Mouse (Mus musculus) spleen, postnatal 36 days (tissue): ENCODE measurements around the gene Usp38.
"Not testable (repeated sequence)": the region's sequence is repeated elsewhere in the genome, so short reads cannot be mapped to it uniquely, and the experiment has no call there.

Source experiments
- DNase-seq, 2 experiments: peaks; one replicate each; pipeline ENCODE4 v3.0.0; 2022; ENCODE audit warnings: low spot score in 2 of 2, mixed read lengths in 1 of 2

Gene Usp38

DNA sequence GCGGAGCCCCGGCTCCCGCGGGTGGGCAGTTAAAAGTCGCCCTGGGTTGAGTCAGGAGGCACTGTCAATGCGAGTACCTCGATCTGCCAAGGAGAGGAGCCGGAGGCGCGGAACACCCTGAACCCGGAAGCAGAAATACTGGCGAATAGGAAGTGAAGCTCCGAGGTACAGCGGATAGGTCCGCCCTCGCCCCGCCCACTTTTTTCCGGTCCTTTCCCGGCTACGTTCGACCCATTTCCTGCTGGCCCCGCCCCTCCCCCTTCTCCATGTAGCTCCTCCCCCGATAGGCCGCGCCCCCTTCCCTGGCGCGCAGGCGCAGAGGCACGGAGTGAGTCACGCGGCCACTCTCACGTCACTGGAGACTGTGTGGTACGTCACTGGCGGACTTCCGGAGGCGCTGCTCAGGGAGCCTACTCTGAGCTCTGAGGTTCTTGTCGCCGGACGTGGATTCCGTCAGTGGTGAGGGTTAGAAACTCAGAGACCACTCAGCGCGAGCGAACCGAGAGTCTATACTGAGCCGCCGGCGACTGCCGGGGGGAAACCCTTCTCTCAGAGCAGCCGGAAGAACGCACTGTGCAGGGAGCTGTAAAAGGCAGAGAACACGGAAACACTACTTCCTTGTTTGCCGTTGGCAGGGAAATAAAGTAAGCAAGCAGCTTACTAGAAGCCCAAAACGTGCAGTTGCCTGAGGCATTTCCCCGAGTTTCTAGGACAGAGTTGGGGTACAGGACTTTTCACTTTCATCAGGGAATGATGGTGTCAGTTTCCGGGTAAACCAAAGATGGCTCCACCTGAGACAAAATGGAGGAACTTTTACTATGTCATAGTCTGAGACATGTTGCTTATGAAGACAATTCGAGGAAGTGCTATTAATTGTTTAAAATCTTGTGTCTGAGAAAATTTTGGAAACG, at the start of gene Usp38:
TSS of gene Usp38 (minus strand) at position 140 of the 911 bp plus-strand sequence.
- DNase-seq: peak; percentile 99

DNA sequence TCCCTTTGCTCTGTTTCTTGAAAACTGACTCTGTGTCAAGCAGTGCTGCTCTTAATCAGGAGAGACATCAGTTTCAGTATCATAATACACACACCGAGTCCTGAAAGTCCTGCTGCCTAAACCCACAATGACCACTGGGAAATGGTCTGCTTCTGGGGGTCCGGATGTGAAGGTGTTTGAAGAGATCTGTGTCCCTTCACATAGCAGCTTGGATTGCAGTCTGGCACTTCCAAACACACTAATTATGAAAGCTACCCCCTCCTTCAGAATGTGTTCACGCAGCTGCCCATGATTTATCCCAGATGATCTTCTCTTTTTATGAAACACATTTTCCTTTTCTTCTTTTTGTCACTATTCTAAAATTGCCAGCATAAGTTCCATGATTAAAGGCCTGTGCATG, 47.8 kb upstream of the Usp38 start:
- DNase-seq: no peak

DNA sequence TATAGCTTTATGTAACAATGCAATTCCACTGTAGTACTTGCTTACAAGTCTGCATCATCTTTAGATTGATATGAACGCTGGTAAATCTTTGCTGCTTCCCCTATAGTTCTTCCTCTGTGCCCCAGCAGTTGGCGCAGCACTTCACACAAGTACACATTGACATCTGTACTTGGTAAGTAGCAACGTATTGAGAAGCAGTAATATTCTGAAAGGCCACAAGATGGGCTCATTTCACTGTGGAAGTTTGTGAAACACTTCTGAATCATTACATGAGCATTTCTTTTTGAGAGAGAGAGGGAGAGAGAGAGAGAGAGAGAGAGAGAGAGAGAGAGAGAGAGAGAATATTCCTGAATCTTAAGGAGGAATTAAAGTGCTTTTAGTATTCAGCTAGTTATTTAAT, 47.2 kb upstream of the Usp38 start:
- peak in 1 of 2 experiments; percentile 15 for DNase-seq

DNA sequence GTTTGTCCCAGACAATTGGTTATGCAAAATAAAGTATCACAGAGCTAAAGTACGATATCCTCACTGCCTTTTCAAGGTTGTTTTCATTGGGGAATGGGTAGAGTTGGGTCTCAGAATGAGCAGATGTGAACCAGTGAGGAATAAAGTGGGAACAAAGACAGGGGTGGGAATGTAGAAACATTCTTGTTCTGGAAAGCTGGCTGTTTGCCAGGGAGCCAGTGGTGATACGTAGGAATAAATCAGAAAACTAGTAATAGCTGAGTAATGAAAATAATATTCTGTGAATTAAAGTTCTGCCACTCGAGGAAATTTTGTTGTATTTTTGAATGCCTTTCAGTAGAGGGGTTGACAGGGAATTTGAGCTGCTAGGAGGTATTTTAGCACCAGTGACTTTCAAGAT, 29.5 kb upstream of the Usp38 start:
- no peak for DNase-seq

- DNase-seq: no peak
Observed at GRCm38 (mm10) chr8:81027991-81028390, 13.3 kb upstream of the Usp38 start.

DNA sequence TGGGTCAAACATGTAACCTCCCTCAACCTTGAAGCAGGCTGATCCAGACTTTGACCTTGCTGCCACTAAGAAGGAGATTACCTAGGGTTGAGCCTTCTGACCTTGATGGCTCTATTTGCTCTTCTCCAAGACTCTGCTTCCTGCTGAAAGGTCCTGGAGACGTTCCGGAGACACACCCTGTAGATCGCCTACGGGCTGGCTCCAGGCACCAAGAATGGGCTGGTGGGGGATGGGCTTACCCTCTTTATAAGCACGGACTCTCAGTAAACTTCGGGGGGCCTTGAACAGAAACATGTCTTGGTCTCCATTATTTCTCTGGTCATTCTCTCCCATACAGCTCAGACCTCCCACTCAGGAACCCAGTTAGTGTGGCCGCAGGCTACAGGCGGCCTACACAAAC, 2.8 kb upstream of the Usp38 start:
- DNase-seq: not testable (repeated sequence)

GRCm38 (mm10) chr8:81013811-81014530, 757 bp downstream of the Usp38 start:
- DNase-seq: peak; percentile 3

- no peak for DNase-seq
Observed at GRCm38 (mm10) chr8:81012699-81013098, 2.0 kb downstream of the Usp38 start.

GRCm38 (mm10) chr8:81012031-81012560, 2.6 kb downstream of the Usp38 start:
- no peak for DNase-seq

GRCm38 (mm10) chr8:81010386-81010785, 4.3 kb downstream of the Usp38 start:
- DNase-seq: peak; percentile 15 to 19

DNA sequence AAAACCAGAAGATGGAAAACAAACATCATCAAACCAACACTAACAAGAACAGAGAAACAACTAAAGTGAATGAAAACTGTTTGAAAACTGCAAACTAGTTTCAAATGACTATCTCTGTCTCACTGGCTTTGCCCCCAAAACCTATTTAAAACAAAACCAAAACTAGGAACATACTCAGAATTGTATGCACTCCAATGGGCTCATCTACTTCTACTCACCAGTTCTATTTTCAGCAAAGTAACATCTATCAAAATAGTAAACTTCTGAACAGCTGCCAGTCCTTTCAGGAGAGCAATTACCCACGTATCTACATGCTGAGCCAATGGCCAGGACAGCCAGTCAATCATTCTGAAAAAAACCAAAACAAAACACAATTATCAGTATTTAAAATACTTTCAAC, 9.6 kb downstream of the Usp38 start:
- no peak for DNase-seq

DNA sequence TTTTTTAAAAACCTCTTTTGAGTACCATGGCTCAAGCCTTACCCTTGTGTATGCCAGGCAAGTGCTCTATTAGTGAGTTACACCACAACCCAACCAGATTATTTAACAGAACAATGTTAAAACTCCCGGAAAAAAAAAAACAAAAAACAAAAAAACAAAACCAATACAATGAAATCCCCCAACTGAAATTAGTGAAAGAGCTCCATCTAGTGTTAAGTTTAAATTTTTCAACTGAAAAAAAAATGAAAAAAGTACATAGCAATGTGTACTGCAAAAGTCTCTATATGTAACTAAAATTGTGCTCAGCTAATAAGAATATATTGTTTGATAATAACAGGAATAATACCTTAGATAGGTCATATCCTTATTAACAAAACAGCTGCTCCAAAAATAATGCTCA, 18.1 kb downstream of the Usp38 start:
- DNase-seq: no peak

DNA sequence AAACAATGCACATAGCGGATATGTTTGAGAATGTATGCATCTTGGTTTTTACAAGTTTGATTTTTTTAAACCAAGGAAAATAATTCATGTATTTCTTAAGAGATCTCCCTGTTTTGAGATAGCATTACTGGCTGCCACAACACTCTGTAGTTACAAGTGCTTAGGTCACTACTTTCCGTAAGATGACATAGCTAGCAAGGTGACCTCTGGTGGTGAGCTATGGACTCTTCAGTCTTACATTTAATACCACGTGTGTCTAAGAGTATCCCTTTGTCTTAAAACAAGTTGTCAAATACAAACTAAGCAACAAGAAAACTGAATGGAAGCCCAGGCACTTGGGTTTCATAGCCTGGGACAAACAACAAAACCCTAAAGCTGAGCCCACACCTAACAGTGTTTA, 22.8 kb downstream of the Usp38 start:
- peak in 1 of 2 experiments; percentile 24 for DNase-seq

DNA sequence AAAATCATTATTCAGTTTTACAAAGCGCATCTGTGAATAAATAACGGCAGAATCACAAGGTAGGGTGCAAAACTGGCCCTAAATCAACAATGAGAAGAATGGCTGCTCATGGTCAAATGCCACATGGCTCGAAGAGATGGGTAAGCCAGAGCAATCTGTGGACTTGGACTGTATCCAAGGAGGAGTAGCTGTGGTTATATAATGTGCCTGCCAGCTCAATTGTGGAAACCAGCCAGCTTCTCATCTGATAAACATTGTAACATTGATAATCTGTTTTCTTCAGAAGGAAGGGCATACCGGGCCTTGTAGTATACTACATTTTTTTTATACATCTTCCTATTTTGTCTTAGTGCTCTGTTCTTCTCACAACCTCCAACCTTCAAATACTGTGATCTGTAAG, 31.9 kb downstream of the Usp38 start:
- no peak for DNase-seq

GRCm38 (mm10) chr8:80981696-80982095, 33.0 kb downstream of the Usp38 start:
- DNase-seq: peak; percentile 79 to 84

DNA sequence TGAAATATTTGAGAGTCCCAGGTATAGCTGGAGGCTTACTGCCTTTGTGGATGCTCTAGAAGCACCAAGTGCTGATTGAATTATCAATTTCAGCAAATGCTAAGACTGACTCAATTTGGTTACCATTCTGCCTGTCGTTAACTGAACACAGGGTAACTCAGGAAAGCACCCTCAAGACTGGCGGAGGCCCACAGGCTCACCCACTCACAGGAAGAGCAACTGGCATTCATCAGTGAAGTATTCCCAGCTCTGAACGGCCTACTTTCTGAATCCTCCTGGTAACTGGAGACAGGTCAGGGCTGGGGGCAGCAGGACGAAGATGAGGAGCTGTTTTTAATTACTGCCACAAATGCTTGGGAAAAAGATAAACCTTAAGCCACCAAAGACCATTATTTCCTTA, 34.7 kb downstream of the Usp38 start:
- DNase-seq: no peak

GRCm38 (mm10) chr8:80977231-80977630, 37.5 kb downstream of the Usp38 start:
- DNase-seq: peak in 1 of 2 experiments; percentile 6

GRCm38 (mm10) chr8:80971150-80971549, 43.6 kb downstream of the Usp38 start:
- DNase-seq: no peak

DNA sequence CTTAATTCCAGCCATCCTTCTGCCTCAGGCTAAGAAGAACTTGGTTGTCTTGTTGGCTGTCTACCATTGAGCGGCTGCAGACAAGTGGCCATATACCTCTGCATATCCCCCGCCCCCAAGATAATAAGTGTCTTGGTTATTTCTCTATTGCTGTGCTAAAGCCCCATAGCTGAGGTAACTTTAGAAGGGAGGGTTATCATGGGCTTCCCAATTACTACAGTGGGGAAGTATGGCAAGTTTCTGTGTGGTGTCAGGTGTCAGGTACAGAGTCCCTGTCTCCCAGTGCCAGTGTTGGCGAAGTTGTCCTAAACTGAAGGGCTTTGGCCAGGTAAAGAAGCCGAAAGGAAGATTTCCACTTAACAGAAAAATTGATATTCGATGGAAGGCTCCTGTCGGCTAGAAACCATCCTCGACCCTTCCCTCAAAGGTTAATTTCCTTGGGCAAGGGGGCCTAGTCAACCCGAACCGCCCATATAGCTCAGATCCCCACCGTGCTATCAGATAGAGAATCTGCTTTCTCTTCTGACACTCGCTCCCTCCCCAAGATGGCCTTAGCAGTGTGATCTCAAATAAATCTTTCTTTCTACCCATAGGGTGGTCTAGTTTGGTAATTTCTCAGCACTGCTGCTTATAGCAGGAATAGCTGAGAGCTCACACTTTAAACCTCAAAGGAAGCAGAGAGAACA, 44.6 kb downstream of the Usp38 start:
- DNase-seq: no peak

GRCm38 (mm10) chr8:80969423-80969822, 45.3 kb downstream of the Usp38 start:
- no peak for DNase-seq

DNA sequence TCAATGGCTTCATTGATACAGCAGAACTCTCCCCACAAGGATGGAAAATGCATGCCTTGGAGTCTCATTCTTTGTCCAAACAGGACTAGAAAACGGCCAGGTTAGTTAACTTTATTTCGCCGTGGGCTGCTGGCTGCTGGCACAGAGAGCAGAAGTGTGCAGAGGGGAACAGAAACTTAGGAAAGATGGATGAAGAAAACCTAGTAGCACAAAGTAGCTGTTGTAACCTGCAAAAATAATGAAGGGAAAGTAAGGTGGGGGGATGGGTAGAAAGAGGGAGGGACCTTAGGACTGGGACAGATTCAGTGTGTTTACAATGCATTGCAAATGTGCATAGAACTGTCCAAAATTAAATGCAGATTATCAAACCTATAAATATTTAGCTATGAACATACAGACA, 51.6 kb downstream of the Usp38 start:
- no peak for DNase-seq

DNA sequence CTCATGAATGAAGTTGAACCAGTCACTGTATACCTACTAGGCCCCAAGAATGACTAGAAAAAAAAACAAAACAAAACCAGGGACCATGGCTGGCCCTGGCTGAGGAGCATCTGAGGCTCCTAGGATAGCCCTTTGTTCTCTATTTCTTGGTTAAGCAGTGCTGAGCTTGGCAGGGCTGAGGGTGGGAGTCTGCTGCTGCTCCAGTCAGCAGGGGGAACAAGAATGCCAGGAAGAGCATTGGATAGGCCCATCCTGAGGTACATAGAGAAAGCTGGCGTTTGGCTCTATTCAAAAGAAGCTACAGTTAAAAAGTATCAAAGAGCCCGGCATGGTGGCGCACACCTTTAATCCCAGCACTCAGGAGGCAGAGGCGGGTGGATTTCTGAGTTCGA, 52.1 kb downstream of the Usp38 start:
- DNase-seq: no peak
